Mouse (Mus musculus) spleen, postnatal 14 days (tissue): ENCODE measurements around the gene Tbc1d30.

Experiments
- DNase-seq, 2 experiments: peaks; one replicate each; pipeline ENCODE4 v3.0.0; 2021 to 2022; ENCODE audit warnings: low spot score in 2 of 2

The Tbc1d30 gene

GRCm38 (mm10) chr10:121351066-121351581, at the start of gene Tbc1d30:
Gene Tbc1d30, minus strand, starts transcription at chr10:121351278.
- no peak for DNase-seq

- DNase-seq = no peak
Measured at GRCm38 (mm10) chr10:121398599-121398998, 47.5 kb upstream of the Tbc1d30 start.

DNA sequence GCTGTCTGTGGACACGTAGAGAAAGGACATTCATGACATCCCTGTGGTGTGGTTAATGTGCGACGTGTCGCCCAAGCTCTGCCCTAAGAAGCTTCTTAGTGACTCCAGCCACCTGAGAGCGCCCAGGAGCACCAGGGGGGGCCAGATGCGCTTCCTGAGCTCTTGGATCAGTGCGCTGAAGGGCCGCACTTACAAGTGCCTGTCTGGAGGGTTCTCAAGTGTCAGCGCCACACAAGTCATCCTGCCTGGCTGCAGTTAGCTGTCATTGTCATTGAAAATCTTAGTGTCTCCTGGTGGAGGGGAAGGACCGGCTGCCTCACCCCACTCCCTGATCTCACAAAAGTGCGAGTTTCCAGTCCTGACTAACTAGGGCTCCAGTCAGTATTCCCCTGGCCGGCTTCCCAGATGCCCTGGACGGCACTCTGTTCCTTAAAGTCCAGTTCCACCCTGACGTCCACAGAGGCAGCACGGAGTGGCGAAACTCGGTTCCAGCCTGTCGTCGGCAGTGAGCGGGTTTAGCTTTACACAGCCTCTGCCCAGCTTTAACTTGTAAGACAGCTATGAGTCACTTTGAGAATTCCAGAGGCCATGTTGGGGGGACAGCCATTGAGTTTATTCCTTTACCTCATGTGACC, 44.6 kb upstream of the Tbc1d30 start:
- no peak for DNase-seq

- no peak for DNase-seq
Measured at GRCm38 (mm10) chr10:121394789-121395325, 43.8 kb upstream of the Tbc1d30 start.

- no peak for DNase-seq
Measured at GRCm38 (mm10) chr10:121394270-121394669, 43.2 kb upstream of the Tbc1d30 start.

GRCm38 (mm10) chr10:121391901-121392300, 40.8 kb upstream of the Tbc1d30 start:
- no peak for DNase-seq

- no peak for DNase-seq
Measured at GRCm38 (mm10) chr10:121390602-121391001, 39.5 kb upstream of the Tbc1d30 start.

DNA sequence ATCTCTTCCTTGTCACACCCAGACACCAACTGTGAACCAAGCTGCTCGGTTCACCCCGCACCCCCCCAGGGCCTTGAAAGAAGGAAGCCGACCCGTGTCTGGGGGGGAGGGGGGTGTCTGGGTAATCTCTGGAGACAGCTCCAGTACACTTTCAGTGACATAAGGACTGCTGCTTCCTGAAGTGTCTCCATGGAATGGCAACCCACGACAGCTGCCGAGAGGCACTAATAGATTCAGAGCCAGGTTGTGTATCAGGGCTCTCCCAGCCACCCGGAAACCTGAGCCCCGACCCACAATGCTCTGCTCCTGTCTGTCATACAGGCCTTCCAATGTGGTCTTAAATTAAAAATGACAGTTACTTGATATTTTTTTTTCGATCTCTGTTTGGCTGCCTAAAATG, 35.3 kb upstream of the Tbc1d30 start:
- DNase-seq = no peak

- no peak for DNase-seq
Measured at GRCm38 (mm10) chr10:121385695-121386094, 34.6 kb upstream of the Tbc1d30 start.

GRCm38 (mm10) chr10:121384710-121385109, 33.6 kb upstream of the Tbc1d30 start:
- DNase-seq = no peak

DNA sequence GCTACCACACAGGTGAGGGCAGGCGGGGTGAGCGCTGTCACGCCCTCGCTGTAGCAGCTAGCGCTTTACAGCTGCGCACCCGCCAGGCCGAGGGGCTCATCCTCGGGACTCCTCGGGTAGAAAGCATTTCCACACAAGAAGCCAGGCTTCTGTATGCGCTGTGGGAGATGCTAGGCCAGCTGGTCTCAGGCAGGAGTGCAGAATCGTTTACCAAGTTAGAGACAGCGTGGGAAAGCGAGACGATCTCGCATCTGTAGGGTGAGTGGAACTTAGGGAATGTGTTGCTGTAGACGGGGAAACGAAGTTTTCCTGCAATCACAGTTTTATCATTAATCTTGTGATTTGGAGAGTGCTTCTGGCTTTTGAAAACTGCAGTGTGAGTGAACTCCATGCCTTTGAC, 30.2 kb upstream of the Tbc1d30 start:
- DNase-seq = no peak

- no peak for DNase-seq
Measured at GRCm38 (mm10) chr10:121379387-121379786, 28.3 kb upstream of the Tbc1d30 start.

GRCm38 (mm10) chr10:121376530-121377271, 25.6 kb upstream of the Tbc1d30 start:
- DNase-seq = no peak

DNA sequence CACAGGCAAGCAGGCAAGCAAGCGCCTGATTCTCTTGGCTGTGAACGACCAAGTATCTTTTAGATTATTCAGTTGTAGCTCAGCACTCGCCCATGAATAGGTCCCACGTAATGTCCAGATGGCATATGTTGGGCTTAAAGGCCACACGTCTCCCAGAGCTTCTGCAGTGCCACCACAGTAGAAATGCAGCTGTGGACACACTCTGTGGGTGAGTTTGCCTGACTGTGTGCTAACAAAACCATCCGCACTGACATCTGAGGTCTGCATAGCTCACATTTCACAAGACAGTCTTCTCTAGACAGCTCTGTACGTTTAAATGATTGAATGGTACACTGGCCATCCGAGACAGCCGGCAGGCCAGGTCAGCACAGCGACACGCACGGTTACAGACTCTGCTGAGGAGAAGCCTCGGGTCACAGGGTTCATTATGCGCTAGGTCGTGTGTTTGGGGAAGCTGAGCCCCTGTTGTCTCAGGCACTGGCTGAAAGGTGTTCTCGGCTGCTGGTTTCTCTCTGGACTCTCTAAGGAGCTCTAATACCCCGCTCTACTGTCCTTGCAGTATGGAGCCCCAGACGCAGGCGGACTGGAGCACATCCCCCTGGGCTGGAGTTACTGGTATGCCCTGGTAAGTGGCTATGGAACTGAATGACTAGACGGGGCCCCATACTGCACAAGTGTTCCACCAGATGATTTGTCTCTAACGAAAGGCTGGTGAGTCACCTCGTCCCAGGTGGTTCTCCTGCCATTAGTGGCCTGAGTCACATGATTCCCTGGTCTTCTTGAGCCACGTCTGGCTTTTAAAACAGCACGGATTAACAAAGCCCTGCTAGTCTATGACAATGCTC, 24.8 kb upstream of the Tbc1d30 start:
- no peak for DNase-seq

DNA sequence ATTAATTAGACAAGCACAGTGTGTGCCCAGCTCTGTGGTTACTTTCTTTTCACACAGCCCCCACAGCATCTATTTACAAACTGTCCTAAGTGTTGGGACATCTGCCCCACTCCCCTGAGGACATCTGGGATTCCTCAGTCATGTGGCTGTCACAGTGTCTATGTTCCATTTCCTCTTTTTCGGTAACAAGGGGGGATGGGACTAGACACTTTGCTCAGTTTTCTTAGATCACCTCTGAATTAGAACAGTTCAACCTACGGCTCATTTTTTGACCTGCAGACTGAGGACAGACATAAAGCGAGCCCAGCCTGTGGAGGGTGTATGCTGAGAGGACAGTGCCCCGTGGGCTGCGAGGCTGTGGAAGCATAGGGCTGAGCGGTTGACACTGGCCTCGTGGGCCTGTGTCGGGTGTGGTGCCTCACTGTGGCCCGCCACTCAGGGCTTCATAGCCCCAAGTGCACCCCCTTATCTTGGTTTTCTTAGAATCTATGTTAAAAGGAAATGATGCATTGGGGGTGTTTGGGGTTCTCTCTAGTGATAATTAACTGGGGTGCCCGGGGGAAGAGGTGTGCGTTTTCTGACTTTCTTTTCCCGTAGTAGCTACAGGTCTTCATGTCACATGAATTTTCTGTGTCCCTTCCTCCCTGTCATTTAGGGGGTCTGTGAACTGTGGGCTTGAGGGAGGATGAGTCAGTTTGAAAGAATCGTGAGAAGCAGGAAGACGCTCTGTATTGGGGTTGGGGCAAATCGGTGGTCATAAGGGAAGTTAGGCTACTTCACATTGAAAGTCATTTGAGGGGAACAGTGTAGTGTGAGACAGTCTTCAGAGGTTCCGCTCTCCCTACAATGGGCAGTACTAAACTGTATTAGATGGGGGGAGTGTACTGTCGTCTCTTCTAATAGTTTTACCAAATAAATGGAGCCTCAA, 23.9 kb upstream of the Tbc1d30 start:
- DNase-seq = no peak

GRCm38 (mm10) chr10:121374013-121374412, 22.9 kb upstream of the Tbc1d30 start:
- no peak for DNase-seq

DNA sequence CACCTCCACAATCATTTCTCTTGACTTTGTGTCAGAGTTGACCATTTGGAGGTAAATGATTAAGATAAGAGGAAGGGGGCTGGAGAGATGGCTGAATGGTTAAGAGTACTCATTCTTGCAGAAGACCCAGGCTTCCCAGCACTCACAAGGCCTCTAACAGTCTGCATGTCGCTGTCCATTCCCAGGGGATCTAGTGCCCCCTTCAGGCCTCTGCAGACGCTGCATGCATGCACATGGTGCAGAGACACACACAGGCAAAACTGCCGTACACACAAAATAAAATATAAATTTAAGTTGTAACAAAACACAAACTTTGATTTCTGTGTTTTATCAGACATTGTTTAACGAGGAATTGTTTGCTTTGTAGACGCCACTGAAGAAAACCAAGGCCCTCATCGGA, 19.7 kb upstream of the Tbc1d30 start:
- DNase-seq = no peak

- DNase-seq = no peak
Measured at GRCm38 (mm10) chr10:121368783-121369465, 17.8 kb upstream of the Tbc1d30 start.

- DNase-seq = no peak
Measured at GRCm38 (mm10) chr10:121367780-121368179, 16.7 kb upstream of the Tbc1d30 start.

GRCm38 (mm10) chr10:121367271-121367670, 16.2 kb upstream of the Tbc1d30 start:
- DNase-seq = no peak
